Mouse (Mus musculus) erythroblast, embryonic 14.5 days (primary cell): Measurements from ENCODE around the gene Rab3gap1. TPM values are rescaled to one million over a fixed set of nuclear protein-coding genes. Genes with fewer than 3 reads are reported as not detected.

Source experiments
- H3K27me3 ChIP-seq: 2 replicates; pipeline ENCODE4 v1.6.1; 2012; ENCODE audit warnings: inconsistent platforms; ENCODE audit not compliant: control insufficient read depth
- H3K36me3 ChIP-seq: 2 replicates; pipeline ENCODE4 v1.6.1; 2012; ENCODE audit warnings: mild to moderate bottlenecking, inconsistent platforms; ENCODE audit not compliant: control insufficient read depth
- H3K4me1 ChIP-seq: 2 replicates; pipeline ENCODE4 v1.6.1; 2012; ENCODE audit warnings: inconsistent platforms; ENCODE audit not compliant: control insufficient read depth
- H3K4me3 ChIP-seq: replicated peaks from 2 replicates; pipeline ENCODE3; 2012; ENCODE audit warnings: moderate library complexity, mild to moderate bottlenecking, inconsistent platforms
- H3K9me3 ChIP-seq: 2 replicates; pipeline ENCODE4 v1.6.1; 2012; ENCODE audit warnings: low read length, inconsistent platforms, mixed read lengths; ENCODE audit not compliant: control insufficient read depth
- GATA1 ChIP-seq: IDR thresholded peaks from 2 replicates; pipeline ENCODE4 v1.6.1; 2012; ENCODE audit warnings: low read length, inconsistent platforms, mixed read lengths
- TAL1 ChIP-seq: IDR thresholded peaks from 3 replicates; pipeline ENCODE4 v1.6.1; 2012; ENCODE audit warnings: low read length, inconsistent platforms, mixed read lengths
- polyA plus RNA-seq: library from polyadenylated mRNA; stranded (reverse); fragments of >175 nt; gene quantifications from 2 replicates; pipeline ENCODE4 v1.2.3, GENCODE M21; 2012

Rab3gap1 gene
- 1.3 and 2.0 TPM in 2 replicates for polyA plus RNA-seq

DNA sequence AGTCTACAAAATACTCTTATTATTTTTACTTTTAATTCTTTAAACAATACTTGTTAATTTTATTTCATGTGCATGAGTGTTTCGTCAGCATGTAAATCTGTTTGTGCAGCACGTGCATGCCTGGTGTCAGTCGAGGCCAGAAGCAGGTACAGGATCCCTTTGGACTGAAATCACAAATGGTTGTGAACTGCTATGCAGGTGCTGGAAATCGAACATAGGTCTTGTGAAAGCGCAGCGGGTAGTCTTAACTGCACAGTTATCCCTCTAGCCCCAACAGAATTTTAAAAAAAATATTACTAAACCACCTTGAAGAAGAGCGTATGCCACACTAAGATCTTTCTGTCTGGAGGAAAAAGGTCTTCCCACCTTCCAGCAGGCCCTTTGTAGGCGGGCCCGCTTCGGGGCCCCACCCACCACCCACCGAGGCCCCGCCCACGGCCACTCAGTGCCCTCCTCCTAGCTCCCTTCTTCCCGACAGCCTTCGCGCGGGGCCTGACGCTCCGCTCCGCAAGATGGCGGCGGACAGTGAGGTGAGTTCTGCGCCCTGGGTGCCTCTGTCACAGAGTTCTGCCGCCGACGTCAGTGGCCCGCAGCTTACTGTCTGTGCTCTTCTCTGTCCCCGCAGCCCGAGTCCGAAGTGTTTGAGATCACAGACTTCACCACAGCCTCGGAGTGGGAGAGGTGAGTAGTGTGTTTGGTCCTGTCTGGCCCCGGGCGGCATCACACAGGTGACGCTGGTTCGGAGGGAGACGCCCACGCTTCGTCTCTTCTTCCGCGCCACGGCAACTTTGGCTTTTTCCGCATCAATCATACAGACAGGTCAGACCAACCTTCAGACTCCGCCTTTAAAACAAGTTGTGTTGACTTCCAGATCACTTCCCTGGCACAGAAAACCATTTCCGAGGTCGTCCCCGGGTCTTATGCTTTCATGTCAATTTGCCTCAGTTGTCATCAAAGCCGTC is at the start of gene Rab3gap1:
Rab3gap1 (plus strand) TSS at position 474 of the 962 bp plus-strand sequence.
- H3K4me1 ChIP-seq = peaks cover 26% of the 10 kb centered on the region
- H3K27me3 ChIP-seq = no peaks in the 10 kb centered on the region
- no peaks in the 10 kb centered on the region for H3K9me3 ChIP-seq
- TF ChIP-seq TAL1 = no peak
- no peak for TF ChIP-seq GATA1
- H3K36me3 ChIP-seq = peaks cover 30% of the 10 kb centered on the region
- H3K4me3 ChIP-seq = peak within 1 kb of the TSS; percentile 93

DNA sequence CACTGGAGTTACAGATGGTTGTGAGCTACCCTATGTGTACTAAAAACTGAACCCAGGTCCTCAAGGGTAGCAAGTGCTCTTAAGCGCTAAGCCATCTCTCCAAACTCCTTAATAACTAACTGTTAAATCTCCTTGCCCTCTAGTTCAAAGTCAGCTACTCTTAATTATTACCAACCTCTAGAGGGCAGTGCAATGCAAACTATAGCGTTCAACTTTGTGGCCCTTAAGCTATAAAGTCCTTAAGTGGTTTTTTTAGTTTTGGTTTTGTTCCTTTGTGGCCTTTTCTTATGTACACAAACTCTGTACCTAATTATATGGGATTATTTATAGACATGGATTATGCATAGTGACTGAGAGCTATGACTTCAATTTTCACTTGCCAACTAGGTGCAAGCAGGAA is 41.2 kb upstream of the Rab3gap1 start:
- no peaks in the 10 kb centered on the region for H3K36me3 ChIP-seq
- H3K9me3 ChIP-seq = no peaks in the 10 kb centered on the region
- peaks cover 2% of the 10 kb centered on the region for H3K4me1 ChIP-seq
- TF ChIP-seq TAL1 (no peak), GATA1 (no peak)
- H3K27me3 ChIP-seq = no peaks in the 10 kb centered on the region
- no peak overlapping the region for H3K4me3 ChIP-seq

DNA sequence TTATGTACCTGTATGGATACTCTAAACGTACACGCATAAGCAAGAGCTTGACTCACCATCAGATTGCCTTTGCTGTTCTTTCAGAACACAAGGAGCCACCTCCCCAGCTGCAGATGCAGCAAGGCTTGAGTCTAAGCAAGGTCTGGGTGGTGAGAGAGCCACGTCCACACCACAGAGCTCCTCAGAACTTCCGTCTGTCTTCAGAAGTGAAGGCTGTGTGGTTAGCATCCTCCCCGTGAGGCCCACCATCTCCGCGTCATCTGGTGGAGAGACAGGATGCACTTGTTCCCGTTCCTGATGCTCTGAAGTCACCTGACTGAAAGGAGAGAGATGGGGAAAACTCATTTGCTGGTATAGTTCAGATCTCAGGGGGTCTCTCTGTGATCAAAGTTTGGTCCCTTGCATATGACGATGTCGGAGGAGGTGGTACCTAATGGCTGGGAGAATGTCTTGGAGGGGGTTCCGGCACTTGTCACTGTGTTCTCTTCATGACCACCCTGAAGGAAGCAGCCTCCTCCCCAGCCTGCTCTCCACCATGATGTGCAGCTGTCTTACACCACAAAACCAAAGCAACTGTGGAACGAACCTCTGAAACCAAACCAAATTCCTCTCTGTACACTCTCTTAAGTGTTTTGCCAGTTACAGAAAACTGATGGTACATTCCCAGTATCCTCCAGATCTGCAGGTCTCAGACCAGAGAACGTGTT is 38.2 kb upstream of the Rab3gap1 start:
- peaks cover 8% of the 10 kb centered on the region for H3K4me1 ChIP-seq

DNA sequence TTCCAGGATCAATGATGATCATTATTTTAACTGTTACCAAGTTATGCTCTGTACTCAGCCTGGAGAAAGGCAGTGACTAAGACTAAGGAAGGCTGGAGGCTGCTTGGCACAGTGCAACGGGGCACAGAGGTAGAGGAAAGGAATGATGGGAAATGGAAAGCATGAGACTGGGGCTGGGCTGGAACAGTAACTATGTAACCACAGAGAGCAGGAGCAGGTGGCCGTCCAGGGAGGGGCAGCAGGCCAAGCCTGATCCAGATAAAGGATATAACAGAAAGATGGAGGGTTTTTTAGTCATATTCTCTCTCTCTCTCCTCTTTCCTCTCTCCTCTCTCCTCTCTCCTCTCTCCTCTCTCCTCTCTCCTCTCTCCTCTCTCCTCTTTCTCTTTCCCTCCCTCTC is 34.9 kb upstream of the Rab3gap1 start:
- no peak for TF ChIP-seq TAL1
- TF ChIP-seq GATA1 = no peak
- H3K4me1 ChIP-seq = peaks cover 6% of the 10 kb centered on the region
- no peaks in the 10 kb centered on the region for H3K9me3 ChIP-seq
- no peak overlapping the region for H3K4me3 ChIP-seq
- H3K27me3 ChIP-seq = no peaks in the 10 kb centered on the region
- H3K36me3 ChIP-seq = no peaks in the 10 kb centered on the region

More for the DNA sequence above, 38.2 kb upstream of the Rab3gap1 start:
- TF ChIP-seq GATA1 (no peak), TAL1 (no peak)
- H3K36me3 ChIP-seq = no peaks in the 10 kb centered on the region
- H3K4me3 ChIP-seq = no peak overlapping the region
- H3K9me3 ChIP-seq = no peaks in the 10 kb centered on the region
- no peaks in the 10 kb centered on the region for H3K27me3 ChIP-seq

DNA sequence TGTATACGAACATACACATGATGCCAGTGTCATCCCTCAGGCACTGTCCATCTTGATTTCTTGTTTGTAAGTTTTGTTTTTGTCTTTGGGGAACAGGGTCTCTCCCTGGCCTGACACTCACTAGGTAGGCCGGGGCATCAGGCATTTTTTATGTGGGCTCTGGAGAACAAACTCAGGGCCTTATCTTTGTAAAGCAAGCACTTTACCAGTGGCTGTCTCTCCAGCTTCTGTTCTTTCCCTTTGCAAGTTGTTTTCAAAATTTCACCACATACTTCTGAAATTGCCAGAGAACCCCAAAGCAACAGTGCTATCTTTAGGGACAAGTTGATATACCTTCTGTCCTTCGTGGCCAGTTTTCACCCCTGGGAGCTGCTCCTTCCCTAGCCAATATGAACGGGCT is 34.4 kb upstream of the Rab3gap1 start:
- Histone ChIP-seq H3K4me3 (no peak overlapping the region), H3K36me3 (no peaks in the 10 kb centered on the region), H3K27me3 (no peaks in the 10 kb centered on the region), H3K4me1 (peaks cover 6% of the 10 kb centered on the region), H3K9me3 (no peaks in the 10 kb centered on the region)
- TF ChIP-seq GATA1 = no peak

DNA sequence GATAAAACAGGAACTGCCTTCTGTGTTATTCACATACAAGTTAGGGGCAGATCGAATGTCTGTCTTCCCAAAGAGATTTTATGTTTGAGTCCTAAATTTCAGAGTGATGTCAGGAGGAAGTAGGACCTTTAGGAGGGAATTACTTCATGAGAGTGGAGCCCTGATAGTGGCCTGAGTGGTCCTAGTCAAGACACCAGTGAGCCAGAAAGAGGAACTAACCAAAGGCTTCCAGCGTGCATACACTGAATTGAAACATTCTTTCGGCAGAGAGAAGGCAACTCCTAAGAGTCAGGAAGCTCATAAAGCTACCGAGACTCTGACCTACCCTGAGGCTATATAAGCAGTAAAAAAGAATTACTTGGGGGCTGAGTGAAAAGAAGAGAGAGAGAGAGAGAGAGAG is 32.0 kb upstream of the Rab3gap1 start:
- H3K36me3 ChIP-seq = no peaks in the 10 kb centered on the region
- TF ChIP-seq GATA1 (no peak), TAL1 (no peak)
- no peaks in the 10 kb centered on the region for H3K9me3 ChIP-seq
- peaks cover 6% of the 10 kb centered on the region for H3K4me1 ChIP-seq
- H3K4me3 ChIP-seq = no peak overlapping the region
- no peaks in the 10 kb centered on the region for H3K27me3 ChIP-seq

DNA sequence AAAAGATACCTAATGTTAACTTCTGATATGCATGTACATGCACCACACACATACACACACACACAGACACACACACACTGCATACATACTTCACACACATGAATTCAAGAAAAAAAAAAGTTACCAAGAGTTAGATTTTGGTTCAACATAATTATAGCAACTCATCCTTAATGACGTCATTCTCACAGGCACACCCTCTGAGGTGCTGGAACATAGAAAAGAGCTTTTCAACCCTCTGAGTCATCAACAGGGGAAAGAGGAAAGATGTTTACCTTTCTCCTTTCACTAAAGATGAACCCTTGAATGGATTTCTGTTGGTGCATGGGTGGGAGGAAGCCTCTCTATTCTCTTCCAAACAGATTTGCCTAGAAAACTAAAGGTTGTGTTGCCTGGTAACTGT is 30.0 kb upstream of the Rab3gap1 start:
- TF ChIP-seq GATA1 (no peak), TAL1 (no peak)
- Histone ChIP-seq H3K9me3 (no peaks in the 10 kb centered on the region), H3K27me3 (no peaks in the 10 kb centered on the region), H3K4me1 (peaks cover 5% of the 10 kb centered on the region), H3K36me3 (no peaks in the 10 kb centered on the region), H3K4me3 (no peak overlapping the region)

DNA sequence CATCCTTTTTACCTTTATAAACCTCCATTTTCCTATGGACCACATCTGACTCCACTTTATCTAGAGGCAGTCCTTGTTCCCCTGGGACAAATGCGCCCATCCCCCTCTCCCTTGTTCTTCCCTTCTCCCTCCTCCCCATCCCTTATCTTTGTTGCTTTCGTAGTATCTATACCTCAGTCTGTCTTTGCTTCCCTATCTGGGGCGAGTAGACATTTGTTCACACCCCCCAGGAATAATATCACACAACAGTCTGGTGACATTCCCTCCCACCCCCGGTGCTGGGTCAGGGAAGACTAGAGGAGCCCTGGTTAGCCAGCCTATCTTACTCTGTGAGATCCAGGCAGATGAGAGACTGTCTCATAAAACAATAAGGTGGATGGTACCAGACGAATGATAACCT is 23.1 kb upstream of the Rab3gap1 start:
- H3K4me3 ChIP-seq = no peak overlapping the region
- TF ChIP-seq TAL1 = no peak
- TF ChIP-seq GATA1 = no peak

DNA sequence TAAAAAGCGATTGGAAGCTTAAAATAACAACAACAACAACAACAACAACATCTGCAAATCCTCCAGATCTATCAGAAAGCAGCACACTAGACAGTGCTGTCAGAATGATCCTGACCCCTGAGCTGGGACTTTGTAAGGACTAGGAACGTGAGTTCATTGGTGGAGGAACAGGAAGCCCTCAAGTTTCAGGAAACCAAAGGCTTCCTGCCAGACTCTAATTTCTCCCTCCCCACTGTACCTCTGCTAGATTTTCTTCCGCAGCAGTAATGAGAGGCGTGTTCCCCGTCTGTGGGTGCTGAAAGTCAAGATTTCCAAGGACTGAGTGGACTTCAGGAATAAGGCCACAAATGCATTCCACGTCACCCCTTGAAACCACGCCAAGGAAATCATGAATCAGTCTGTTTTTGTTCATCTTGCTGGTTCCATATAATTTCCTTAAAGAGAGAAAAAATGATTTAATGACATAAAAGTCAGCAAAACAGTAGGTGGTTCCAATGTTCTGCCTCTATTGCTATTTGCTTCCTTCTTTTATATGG is 18.4 kb upstream of the Rab3gap1 start:
- Histone ChIP-seq H3K27me3 (no peaks in the 10 kb centered on the region), H3K36me3 (no peaks in the 10 kb centered on the region), H3K4me1 (peaks cover 4% of the 10 kb centered on the region), H3K9me3 (peaks cover 5% of the 10 kb centered on the region), H3K4me3 (no peak overlapping the region)
- TF ChIP-seq GATA1 (no peak), TAL1 (no peak)

More for the DNA sequence above, 23.1 kb upstream of the Rab3gap1 start:
- peaks cover 4% of the 10 kb centered on the region for H3K4me1 ChIP-seq
- H3K27me3 ChIP-seq = no peaks in the 10 kb centered on the region
- no peaks in the 10 kb centered on the region for H3K9me3 ChIP-seq
- no peaks in the 10 kb centered on the region for H3K36me3 ChIP-seq
